Mouse (Mus musculus) urinary bladder, postnatal 36 days (tissue): ENCODE data around the gene Atp6v1g1.

Experiments
- DNase-seq, 2 experiments: peaks; one replicate each; pipeline ENCODE4 v3.0.0; 2022; ENCODE audit warnings: low spot score in 2 of 2, mixed read lengths in 1 of 2

Gene Atp6v1g1

DNA sequence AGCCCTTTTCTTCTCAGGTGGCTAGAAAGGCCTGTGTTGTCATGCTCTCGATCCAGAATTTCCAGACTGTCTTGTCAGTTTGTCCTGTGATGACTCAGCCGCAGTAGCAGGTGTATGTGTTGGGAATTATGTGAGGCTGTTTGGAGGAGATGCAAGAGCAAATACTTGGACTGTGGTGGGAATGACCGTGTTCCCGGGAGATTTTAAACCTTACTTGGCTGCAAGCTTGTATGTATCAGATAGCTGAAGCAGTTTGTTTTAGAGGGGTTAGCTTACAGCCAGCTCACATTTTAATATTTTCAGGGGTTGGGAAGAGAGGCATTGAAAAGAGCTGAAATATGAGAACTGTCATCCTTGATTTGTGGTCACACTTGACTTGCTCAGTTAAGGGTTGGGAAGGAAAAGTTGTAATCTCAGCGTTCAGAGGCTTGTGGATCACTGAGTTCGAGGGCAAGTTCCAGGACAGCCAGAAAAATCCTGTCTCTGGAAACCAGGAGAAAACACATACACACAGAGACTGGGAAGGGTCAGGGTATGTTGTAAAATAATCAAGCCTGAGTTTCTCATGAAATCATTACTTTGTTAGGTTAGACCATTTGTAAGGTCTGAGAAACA is 2.0 kb downstream of the Atp6v1g1 start:
- no peak for DNase-seq

DNA sequence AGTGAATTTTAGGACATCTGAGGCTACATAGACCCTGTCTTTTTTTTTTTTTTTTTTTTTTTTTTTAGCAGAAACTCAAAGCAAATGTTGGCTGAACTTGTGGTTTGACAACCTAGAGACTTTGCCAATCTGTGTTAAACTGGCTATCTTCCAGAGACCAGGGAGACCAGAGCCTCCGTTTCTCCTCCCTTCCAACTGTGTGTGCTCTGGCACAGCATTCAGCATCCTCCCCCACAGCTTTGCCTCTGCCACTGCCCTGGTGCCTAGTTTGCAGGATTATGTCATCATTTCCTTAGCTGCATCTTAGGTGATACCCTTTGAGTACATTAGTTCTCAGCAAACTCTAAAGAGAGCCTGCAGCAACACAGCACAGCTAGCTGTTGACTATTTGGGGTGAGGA is 3.2 kb downstream of the Atp6v1g1 start:
- no peak for DNase-seq

DNA sequence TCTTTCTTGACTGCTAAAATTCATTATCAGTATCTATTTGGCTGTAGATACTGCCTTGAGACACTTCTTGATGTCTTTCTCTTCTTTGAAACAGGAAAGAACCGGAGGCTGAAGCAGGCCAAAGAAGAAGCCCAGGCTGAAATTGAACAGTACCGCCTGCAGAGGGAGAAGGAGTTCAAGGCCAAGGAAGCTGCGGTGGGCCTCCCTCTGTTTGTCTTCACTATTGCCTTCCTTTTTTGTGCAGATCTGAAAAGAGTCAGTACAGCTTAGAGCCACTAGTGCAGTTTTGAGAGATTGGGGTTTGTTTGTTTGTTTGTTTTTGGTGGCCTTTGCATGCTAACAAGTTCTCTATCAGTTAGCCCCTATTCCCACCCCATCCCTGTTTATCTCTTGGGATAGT is 3.9 kb downstream of the Atp6v1g1 start:
- no peak for DNase-seq

DNA sequence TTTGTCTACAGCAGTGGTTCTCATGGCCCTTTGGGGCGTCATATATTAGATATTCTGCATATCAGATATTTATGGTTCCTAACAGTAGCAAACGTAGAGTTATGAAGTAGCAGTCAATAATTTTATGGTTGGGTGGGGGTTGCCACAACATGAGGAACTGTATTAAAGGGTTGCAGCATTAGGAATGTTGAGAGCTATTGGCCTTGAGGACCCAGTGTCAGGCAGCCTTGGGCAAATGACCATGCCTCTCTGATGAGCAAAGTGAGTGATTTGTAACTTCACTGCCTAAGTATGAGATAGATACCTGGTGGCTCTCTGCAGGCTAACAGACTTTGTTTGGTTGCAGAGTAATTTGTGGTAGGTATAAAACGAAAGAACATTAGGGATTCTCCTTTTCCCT is 6.3 kb downstream of the Atp6v1g1 start:
- no peak for DNase-seq

DNA sequence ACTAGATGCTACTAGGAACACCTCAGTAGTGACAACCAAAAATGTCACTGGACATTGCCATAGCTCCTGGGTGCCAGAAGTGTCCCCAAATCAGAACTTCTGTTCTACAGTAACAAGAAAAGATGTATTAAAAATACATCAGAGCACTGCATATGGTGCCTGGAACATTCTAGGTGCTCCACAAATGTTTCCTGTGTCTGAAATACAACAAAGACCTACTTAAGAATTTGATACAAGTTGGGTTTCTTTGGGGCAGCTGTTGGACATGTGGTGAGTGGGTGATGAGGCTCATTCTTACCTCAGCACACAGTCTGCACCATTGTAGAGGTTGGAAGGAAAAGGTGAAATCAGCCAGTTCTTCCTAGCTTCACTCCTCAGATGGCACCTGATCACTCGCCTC is 8.3 kb downstream of the Atp6v1g1 start:
- no peak for DNase-seq

DNA sequence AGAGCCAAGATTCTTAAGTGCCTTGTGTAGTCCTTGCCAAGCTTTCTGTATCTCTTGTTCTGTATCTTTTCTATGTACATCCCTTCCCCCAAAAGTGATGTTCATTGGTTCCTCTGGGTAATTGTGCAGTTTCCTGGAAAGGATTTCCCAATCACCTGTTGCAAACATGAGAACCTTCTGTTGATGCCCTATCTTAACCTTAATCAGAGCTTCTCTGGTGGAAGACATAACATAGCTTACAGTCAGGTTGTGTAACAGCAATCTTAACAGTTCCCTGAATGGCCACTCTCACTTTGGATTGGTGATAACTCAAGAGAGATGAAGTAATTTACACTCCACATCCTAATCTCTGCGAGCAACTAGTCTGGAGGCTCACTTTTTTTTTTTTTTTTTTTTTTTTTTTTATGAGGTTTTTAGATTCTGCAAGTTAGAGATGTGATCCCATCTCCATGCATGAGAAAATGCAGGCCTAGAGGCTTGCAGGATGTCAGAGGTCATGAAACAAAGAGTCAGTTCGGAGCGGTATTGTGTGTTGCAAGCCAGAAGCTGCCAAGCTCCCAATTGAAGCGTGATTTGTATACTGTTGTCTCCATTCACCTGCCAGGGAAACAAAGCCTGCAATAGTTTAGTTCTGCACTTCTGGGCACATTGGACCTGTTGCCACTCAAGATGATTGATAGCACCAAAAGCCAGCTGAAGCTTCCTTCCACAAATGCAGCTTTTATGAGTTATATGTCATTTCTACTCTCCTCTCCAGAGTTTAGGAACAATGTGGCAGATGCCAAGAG is 9.4 kb downstream of the Atp6v1g1 start:
- no peak for DNase-seq

DNA sequence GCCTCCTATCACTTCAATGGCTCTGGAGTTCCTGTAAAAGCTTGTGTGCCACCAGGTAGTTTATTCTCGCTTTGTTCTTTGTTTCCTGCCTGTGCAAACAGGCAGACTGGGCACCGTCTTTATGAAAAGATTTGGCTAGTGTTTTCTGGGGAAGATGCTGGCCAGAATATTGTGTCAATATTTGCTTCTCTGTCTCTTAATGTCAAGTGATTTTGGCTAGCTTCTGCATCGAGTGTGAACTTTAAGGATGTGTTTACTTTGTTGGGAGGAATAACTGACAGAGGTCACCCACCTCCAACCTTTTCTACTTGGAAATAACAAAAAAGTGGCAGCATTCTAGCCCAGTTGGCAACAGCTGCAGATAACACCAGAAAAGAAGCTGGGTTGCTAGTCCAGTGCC is 10.0 kb downstream of the Atp6v1g1 start:
- DNase-seq: no peak

DNA sequence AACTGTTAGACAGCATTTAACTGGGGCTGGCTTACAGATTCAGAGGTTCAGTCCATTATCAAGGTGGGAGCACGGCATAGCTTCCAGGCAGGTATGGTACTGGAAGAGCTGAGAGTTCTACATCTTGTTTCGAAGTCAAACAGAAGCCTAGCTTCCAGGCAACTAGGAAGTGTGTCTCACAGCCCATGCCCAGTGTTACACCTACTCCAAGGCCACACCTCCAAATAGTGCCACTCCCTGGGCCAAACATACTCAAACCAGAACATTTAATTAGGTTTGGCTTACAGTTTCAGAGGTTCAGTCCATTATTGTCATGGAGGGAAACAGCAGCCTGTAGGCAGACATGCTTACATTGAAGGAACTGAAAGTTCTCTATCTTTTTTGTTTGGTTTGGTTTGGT is 10.5 kb downstream of the Atp6v1g1 start:
- no peak for DNase-seq

DNA sequence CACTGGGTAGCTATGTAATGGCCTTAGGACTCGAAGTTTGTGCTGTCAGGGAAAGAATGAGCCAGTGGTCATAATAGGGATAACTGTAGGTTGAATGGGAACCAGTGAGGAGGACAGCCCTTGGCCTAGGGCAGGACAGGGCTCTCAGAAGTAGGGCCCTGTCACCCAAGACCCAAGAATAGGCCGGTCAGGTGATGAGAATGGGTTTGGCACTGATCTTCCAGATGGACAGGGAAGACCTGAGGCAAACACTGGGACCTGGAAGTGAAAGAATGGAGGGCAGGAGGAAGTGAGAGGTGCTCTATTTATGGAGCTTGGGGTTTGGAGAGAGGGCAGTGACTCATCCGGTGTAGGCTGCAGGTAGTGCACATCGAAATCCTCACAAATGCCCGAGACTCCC is 12.1 kb downstream of the Atp6v1g1 start:
- DNase-seq: no peak

DNA sequence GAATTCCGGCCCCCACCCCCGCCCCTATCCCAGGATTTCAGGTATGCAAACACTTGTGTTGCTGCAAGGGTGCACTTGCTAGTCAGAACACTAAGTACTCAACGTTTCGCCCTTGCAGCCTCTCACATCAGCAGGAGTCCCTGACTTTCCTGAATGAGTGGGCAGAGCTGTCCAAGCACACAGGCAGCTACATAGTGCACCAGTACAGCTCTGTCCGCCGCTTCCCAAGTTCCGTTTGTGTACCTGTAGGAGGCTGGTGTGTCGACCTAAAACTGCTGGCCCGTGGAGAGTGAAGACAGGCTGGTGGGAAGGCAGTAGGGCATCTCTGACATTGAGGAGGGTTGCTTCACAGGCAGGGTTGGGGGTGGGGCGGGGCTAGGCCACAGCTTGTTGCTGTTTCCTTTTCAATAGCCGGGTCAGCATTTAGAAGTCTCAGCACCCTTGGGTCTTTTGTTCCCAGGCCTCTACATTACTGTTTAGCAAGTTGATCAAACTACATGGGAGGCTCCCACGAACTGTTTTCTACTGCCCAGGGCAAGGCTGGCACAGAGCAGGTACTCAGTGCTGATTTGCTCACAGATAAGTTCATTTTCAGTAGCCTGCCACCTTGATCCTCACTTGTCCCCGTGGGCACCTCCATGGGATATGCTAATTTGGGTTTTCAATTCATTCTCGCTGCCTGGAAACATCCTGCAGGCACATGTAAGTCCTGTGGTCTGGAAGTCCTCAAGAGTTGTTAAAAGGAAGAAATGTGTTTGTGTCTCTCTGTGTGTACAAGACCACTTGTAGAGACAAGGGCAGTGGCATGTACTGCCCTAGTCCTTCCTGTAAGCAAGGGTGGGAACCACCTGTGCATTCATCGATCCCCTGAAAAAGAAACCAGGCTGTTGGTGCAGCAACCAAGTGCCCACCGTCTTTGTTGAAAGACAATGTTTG is 12.8 kb downstream of the Atp6v1g1 start:
- no peak for DNase-seq

DNA sequence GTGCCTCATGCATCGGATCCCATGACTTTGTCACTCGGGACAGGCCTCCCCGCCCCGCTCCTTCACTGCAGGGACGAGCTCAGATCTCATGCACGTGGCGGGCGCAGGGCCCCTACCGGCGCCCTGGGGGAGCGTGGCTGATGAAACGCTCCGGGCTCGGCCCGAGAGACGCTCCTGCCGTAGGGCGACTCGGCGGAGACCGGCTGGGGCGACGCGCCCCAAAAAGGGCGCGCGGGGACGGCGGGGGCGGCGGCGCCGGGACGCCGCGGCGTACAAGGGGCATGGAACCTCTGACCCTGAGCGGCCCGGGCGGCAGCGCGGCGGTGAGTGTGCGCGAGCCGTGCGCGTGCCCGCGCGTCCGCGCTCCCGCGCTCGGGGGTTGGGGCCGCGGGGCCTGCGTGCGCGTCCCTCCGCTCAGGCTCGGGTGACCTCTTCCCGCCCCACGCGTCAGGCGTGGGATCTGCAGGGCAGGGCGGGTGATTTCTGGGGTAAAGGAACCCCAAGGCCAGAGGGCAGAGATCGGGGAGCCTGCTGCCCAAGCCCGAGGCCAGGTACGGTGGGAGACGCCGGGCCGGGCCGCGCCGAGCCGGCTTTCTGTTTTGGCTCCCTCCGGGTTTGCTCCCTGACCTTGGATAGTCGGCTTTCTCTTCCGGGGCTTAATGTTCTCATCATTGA is 14.0 kb downstream of the Atp6v1g1 start, which contains the start of gene Tmem268:
Tmem268 (plus strand) TSS at position 375 of the 675 bp plus-strand sequence.
- DNase-seq: peak; percentile 66 to 68

DNA sequence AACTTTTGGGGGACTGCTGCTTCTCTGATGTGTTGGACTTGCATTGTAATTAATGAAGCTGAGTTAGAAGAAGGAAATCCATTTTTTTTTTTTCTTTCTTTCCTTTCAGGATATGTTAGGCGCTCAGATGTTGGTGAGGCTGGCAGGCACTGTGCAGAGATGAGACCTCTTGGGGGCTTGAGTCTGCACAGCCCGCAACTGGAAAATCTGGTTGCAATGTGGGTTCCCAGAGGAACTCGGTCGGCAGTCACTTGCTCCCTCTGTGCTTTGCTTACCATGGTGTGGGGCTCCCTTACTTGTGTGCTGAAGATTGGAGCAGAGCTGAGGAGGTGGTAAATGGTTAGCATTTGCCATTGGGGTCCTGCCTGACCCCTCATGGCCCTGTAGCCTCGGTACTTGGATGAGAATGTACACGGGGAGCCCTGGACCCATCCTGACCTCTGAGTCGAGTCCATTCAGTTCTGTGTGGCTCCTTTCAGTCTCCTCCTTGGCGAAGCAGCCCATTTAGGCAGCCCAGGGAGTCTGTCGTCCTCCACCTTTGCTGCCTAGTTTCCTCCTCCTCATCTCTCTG is 14.6 kb downstream of the Atp6v1g1 start:
- DNase-seq: no peak

DNA sequence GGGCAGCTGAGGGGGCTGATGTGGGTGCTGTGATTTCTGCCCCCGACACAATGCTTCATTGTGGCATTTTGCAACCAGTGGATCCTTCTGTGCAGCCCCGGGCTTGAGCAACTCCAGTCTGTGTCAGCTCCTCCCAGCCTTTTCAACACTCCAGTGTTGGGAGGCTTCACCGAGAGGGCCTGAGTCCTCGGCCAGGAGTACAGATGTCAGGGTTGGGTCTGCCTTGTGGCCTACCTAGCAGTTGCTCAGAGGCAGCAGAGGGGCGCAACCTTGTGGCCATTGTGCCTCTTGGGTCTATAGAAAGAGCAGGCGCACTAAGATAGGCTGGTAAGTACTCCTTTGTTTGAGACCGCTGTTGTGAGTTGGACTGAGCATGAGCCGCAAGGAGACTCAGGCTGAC is 15.5 kb downstream of the Atp6v1g1 start:
- no peak for DNase-seq

DNA sequence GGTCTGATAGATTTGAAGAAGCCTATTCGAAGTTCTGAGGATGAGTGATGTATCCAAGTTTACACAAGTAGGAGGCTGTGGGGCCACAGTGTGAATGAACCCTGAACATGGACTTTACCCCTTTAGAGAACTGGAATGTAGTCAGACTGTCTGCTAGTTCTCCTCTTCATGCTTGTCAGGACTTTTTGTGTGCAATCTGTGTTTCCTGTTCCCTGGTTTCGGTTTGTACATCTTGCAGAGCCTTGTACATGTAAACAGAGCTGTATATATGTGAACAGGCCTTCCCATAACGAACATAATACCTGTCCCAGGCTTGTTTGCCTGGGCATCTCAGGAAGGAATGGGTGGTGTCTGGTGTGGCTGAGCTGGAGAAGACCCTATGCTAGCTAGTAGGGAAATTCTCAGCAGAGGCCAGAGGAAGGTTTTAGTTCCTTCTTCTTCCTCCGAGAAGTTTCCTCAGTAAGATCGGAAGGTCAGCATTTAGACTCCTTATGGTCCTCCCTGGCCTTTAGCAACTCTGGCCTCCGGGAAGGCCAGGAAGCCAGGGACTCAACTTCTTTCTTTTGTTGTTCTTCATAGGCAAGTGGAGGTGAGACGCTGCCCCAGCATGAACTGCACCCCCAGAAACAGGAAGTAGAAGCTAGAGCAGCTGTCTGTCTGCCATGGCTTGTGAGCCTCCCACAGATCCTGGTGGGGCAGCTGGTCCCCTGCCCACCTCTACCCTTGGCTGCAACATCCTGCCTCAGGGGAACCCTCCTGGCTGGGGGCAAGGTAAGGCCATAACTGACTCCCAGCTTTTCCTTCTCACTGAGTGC is 17.5 kb downstream of the Atp6v1g1 start:
- no peak for DNase-seq

DNA sequence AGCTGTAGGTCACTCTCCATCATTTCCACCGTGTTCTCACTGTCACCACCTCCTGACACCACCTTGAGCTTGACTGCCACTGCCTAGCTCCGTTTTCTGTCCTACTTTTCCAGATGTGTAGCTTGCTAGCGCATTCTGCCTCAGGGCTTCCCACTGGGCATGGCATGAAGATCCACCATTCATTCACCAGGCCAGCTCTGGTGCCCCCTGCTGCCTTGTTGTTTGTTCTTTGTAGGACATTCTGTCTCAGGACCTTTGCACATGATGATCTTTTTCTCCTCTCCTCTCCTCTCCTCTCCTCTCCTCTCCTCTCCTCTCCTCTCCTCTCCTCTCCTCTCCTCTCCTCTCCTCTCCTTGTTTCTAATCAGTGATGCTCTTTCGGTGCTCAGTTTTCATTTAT is 18.2 kb downstream of the Atp6v1g1 start:
- DNase-seq: no peak

DNA sequence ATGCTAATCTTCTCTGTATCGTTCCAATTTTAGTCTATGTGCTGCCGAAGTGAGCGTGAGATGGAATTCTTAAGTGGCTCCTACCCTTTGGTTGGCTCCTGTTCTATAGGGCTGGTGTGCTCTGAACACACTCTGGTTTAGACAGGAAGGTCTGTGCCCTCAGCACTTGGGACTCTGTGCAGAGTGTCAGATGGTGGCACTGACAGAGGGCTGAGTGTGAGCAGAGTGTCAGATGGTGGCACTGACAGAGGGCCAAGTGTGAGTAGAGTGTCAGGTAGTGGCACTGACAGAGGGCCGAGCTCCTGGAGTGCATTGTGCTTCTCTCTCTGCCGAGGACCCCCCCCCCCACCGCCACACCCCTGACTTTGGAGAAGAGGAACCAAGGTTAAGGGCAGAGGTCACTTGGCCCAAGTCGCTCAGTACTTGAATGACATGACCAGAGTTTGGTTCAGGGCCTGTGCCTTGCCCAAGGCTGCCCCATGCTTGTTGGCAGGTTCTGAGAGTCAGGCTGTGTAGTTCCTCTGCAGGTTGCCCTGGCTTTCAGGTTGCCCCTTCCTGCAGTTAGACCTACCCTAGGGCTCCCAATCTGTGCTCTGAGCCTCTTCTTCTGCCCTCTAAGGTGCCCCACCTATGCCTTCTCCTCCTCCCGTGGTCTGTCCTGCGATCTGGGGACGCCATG is 23.3 kb downstream of the Atp6v1g1 start:
- DNase-seq: no peak

DNA sequence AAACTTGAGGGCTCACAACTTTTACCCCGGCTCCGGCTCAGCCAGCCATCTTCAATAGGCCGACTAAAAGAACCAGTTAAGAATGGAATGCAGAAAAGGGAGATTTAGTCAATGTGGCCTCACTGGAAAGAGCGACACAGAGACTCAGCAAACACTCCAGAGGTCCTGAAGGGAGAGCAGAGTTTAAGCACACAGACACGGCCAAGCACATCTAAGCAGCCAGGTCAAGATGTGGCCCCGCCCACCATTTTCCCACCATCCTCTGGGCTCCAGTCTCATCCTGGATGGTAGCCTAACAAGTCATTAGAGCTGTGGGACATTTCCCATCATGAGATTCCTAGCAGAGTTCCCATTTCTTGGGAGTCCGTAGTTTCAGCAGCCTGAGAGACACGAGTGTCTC is 24.8 kb downstream of the Atp6v1g1 start:
- no peak for DNase-seq

DNA sequence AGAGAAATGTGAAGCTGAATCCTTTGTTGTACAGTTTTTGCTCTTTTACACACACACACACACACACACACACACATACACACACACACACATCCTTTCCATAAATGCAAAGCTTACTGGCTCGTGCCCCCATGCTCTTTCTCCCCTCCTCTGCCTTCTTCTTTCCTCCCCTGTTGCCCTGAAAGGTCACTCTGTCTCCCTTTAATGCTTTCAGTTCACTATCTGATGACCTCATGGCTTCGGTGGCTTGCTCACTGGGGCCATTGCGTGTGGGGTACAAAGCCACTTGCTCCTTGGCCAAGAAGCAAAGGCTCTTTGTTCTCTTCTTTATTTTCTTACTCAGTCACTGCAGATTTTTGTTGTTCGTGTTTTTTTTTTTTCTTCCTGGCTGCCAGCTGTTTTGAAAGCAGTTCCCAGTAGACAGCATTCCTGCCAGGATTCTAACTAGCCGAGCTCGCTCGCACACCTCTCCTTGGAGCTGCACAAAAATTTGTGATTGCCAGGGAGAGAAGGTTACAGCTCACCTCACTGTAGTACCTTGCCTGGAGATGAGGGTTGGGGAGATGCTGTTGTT is 25.7 kb downstream of the Atp6v1g1 start:
- DNase-seq: no peak

DNA sequence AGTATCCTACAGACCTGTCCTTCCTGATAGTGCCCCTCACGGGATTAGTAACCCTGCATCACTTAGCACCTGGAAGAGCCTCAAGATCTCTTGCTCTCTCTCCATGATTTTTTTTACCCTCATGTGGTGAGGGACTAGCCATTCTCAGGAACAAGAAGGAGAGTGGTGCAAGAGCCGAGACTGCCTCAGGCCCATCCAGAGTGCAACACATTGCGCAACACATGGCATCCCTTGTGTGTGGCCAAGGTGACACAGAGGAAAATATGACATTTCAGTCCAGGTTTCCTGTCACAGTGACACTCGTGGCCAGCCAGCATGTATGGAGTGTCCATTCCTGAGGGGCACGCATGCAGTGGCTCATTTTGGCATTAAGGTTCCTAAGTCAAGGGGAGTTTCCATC is 28.0 kb downstream of the Atp6v1g1 start:
- no peak for DNase-seq

DNA sequence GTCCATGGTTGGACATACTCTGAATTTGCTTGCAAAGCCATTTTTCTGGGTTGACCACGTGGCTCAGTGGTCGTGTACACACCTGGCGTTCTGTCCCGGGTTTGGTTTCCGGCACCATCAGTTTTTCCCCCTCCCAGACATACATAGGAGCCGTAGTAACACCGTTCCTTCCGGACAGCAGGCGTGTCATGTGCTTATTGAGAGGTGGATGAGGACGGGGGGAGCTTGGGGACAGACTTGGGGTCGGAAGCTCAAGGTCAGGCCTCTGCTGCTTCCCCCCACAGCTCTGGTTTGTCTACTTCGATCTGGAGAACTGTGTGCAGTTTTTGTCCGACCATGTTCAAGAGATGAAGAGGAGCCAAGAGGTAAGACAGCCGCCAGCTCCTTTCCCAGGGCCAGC is 35.1 kb downstream of the Atp6v1g1 start:
- DNase-seq: no peak
